Mouse (Mus musculus): ENCODE results near the gene Degs2.

Gene Degs2

DNA sequence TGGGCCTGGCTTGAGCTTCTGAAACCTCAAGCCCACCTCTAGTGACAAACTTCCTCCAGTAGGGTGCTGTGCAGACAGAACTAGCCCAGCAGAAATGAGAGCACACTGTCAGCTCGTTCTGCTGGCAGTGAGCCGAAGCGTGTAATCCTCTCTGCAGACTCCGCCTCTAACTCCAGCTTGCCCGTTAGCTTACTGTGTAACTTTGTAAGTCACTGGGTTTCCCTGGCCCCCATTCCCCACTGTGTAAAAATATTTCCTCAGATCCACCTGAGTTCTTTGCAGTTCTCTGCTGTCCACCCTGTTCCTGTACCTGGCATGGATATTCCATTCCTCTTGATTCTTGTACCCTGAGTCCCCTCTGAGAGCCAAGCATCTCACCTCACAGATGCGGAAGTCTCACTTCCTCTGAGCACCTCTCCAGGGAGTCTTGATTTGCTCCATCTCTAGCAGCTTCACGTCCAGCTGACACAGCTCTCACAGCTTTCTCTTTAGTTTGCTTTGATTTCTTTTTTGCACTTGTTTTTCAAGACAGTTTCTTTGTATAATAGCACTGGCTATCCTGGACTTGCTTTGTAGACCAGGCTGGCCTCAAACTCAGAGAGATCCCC lies 51.0 kb downstream of the Degs2 start:
- DNase-seq (ENCODE audit: low spot score): no peak

DNA sequence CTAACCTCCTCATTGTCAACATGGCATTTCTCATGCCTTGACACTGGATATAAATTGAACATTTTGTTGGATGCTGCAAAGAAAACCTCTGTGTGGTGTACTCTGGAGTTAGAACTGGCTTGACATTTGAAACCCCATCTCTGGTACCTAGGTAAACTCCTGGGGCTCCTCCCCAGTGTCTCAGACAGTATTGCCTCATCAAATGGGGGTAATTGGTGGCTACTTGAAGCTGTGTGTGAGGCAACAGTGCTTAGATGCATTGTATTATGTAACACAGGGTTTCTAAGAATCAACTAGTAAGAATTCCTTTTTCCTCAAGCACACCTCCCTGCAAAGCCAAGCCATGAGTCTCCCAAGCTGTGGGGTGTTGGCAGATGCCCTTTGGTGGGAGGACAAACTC lies 54.3 kb downstream of the Degs2 start:
- no peak for DNase-seq (ENCODE audit: low spot score)

DNA sequence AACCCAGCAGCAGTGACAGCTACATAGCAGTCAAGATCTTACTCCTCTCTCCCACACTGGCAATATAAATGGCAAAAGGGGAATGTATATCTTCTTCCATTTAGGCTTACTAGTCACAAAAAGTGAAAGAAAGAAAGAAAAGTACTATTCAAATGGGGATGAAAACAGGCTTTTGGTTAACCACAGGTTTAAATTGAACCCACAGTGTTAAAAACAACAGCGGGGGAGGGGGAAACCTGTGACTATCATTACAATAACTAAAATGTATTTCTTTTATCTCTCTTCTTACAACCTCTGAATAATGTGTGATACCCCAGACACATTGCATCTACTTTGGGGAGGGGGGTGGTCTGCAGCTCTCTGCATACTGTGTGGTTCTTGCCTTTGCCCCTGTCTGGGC lies 55.9 kb downstream of the Degs2 start:
- no peak for DNase-seq (ENCODE audit: low spot score)

DNA sequence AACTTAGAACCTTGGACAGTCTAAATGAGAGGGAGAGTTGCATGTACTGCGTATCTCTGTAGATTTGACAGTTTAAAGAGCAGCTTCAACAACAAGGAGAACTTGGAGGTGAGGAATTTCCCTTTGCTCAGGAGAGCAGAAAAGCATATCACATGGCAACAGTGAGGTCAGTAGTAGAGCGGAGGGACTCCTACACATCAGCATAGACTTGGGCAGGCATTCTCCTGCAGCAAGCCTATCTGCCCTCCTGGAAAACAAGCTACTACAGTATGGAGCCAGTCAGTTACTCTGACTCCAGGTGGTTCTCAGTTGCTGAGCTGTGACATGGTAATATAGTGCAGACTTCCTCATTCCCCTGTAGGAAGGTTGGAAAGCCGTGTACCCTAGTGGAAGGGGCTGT lies 60.1 kb downstream of the Degs2 start:
- DNase-seq (ENCODE audit: low spot score): no peak

DNA sequence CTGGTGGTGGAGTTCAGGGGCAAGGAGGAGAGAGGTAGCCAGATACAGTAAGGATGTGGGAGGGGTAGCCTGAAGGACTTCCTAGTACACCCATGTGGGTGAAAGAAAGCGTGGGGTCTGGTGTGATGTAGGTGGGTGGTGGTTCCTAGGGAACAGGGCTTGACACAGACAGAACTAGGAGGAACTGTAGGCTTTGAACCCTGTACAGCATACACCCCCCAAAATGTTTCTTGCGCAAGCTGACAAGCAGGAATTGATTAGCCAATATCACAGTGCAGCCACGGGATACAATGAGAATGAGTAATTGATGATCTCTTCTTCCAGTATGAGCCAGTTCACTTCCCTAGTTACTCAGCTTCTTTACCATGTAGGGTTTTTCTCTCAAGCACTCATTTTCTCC lies 63.0 kb downstream of the Degs2 start:
- no peak for DNase-seq (ENCODE audit: low spot score)

DNA sequence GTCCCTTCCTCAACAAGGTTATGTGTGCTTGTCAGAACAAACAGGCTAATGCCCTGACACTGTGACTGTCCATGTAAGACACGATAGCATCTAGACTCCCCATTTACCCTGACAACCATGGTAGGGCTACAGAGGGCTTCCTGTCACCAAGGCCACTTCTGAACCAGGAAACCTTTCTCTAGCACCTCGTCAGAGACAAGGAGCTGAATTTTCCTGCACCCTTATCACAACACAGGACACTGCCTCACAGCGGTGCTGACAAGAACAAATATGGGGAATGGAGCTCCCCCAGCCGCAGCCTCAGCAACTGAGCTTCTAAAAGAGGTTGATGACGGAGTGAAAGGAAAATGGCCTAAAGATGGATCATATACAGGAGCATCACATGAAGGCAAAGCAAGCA lies 64.7 kb downstream of the Degs2 start:
- DNase-seq (ENCODE audit: low spot score): no peak

DNA sequence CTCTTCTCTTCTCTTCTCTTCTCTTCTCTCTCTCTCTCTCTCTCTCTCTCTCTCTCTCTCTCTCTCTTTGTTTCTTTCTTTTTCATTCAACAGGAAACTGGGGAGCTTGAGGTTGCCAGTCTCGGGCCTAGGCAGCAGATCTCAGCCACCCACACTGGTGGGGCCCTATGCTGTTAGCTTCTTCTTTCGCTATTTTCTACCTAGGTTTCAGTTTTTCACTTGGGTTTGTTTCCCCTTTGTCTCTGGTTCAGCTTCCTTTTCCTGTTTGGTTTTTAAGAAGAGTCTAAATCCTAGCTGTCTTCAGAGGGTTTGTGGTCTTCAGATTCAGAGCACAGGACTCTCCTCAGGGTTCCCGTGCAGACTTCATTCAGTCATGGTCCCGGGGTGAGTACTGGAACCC lies 66.6 kb downstream of the Degs2 start:
- no peak for DNase-seq (ENCODE audit: low spot score)

DNA sequence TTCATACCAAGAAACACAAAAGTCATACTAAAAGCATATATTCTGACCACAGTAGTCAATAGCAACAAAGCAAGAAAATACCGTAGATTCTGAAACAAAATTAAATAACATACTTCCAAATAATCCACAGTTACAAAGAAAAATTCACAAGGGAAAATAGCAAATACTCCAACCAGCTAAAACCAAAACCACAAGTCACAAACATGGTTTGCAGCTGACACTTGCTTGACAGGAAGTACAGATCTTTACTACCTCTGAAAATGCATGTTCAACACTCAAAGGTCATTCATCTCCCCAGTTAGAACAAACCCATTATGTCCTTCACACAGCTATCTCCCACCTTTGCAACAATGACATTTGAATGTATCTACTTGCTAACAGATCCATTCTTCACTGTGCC lies 68.1 kb downstream of the Degs2 start:
- DNase-seq (ENCODE audit: low spot score): no peak

DNA sequence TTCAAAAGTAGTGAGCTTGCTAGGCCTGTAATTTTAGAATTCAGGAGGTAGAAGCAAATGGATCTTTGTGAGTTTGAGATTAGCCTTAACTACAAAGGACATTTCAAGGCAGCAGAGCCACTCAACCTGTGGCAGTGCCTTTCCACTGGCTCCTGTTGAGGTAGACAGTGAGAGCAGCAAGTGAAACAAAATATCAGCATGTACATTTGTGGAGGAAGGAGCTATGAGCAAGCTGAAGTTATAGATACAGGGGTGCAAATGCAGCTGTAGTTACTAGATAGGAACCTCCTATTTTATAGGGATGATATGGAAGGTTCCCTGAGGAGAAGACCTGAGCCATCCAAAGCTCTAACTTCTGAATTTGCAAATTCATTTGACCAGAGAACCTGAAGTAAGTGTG lies 69.6 kb downstream of the Degs2 start:
- no peak for DNase-seq (ENCODE audit: low spot score)

DNA sequence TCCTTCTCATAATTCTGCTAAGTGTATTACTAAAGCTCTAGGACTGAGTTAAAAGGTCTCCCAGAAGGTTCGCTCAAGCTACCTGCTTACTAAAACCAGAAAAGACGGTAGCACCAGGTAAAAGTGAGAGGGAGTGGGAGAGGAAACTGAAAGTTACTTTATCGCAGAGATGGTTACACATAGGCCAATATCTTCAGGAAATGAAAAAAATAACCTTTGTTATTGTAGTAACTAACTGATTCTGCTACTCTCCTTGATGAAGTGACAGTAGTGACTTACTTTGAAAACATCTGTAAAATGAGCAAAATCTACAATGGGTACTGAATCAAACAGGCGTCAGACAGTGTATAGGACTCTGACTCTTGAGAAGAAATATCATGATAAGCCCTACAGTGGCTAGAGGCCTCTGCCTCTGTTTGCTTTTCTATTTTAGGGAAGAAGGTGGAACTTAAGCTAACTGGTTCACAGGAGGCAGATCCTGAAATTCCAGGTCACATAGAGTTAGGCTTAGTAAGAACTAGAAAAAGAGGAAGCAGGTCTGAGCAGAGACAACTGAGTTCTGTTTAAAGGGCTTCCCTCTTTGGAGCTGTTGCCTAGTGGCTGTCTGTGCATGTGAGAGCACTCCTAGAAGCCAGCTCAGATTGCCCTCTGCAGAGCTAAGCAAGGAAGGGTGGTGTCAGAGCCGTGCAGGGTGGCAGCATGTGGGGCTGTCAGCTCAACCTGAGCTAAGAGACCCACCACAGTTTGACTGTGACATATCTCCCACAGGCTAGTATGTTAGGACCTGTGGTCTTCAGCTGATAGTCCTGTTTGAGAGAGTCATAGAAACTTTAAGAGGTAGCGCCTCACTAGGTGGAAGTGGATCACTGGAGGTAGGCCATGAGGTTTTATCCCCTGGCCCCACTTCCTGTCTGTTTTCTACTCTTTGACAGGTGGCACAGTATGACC lies 71.1 kb downstream of the Degs2 start:
- DNase-seq (ENCODE audit: low spot score): no peak

DNA sequence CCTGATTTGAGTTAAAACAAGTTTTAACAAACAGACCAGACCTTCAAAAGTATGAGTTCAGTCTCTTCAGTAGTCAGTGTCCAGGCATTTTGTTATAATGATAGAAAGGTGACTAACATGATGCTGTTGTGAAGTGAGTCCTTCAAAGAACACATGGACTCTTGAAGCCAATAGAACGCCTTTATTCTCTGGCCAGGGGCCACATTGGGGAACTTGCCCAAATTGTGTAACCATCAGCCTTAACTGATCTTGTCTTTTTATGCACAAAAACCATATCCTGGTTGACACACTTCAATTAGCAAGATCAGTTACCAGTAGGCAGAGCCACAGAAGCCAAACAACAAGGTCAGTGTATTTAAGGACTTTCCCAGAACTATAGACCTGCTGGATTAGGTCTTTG lies 72.6 kb downstream of the Degs2 start:
- DNase-seq (ENCODE audit: low spot score): no peak
